Mouse (Mus musculus): ENCODE results near the gene Crb2.

- no peak for TF ChIP-seq POLR2A (IDR thresholded peaks at IDR 0.05; ENCODE audit: control insufficient read depth, low read depth, low read length)
- TF ChIP-seq CTCF (IDR thresholded peaks at IDR 0.05; ENCODE audit: control insufficient read depth, insufficient read depth, insufficient replicate concordance, low read depth, low read length) = no peak
Observed at GRCm38 (mm10) chr2:37757784-37758183, 18.3 kb upstream of the Crb2 start.

Data from testis, adult 2 months (tissue).